Mouse (Mus musculus) spleen, postnatal 4 days (tissue): ENCODE measurements at regions not wholly inside any gene's neighbourhood (a gene's known extent, or its start where the extent isn't known, plus 50 kb on each side); places are given as distances from the start of the nearest gene placed in this dataset.

ENCODE experiments used
- DNase-seq, 2 experiments: peaks; one replicate each; pipeline ENCODE4 v3.0.0; 2022; ENCODE audit warnings: low spot score in 2 of 2

GRCm38 (mm10) chr4:152731988-152732387 lies 254.3 kb upstream of the Kcnab2 start:
- no peak for DNase-seq

- DNase-seq: peak in 1 of 2 experiments; percentile 45
These were observed 253.5 kb upstream of the Kcnab2 start for GRCm38 (mm10) chr4:152731082-152731720.

- peak in 1 of 2 experiments; percentile 48 for DNase-seq
These were observed 251.8 kb upstream of the Kcnab2 start for GRCm38 (mm10) chr4:152729421-152729820.

GRCm38 (mm10) chr4:152725881-152726280 lies 248.2 kb upstream of the Kcnab2 start:
- no peak for DNase-seq

- DNase-seq: no peak
These were observed 247.8 kb upstream of the Kcnab2 start for GRCm38 (mm10) chr4:152725423-152725822.

GRCm38 (mm10) chr4:152724741-152725140 lies 247.1 kb upstream of the Kcnab2 start:
- DNase-seq: no peak

- DNase-seq: no peak
These were observed 246.4 kb upstream of the Kcnab2 start for GRCm38 (mm10) chr4:152724026-152724425.

GRCm38 (mm10) chr4:152720528-152720927 lies 242.9 kb upstream of the Kcnab2 start:
- no peak for DNase-seq

- DNase-seq: no peak
These were observed 241.9 kb upstream of the Kcnab2 start for GRCm38 (mm10) chr4:152719416-152720127.

- DNase-seq: no peak
These were observed 232.7 kb upstream of the Kcnab2 start for GRCm38 (mm10) chr4:152710339-152710738.

GRCm38 (mm10) chr4:152700217-152700616 lies 222.5 kb upstream of the Kcnab2 start:
- no peak for DNase-seq

- DNase-seq: no peak
These were observed 219.7 kb upstream of the Kcnab2 start for GRCm38 (mm10) chr4:152697247-152697960.

- no peak for DNase-seq
These were observed 214.1 kb upstream of the Kcnab2 start for GRCm38 (mm10) chr4:152691735-152692134.

GRCm38 (mm10) chr4:152691302-152691701 lies 213.6 kb upstream of the Kcnab2 start:
- DNase-seq: no peak

- no peak for DNase-seq
These were observed 213.1 kb upstream of the Kcnab2 start for GRCm38 (mm10) chr4:152690766-152691165.

- no peak for DNase-seq
These were observed 212.2 kb upstream of the Kcnab2 start for GRCm38 (mm10) chr4:152689831-152690230.

GRCm38 (mm10) chr4:152686509-152687081 lies 208.9 kb upstream of the Kcnab2 start:
- DNase-seq: no peak

GRCm38 (mm10) chr4:152674140-152674539 lies 196.5 kb upstream of the Kcnab2 start:
- DNase-seq: no peak

GRCm38 (mm10) chr4:152663482-152663881 lies 185.8 kb upstream of the Kcnab2 start:
- DNase-seq: no peak

GRCm38 (mm10) chr4:152663069-152663468 lies 185.4 kb upstream of the Kcnab2 start:
- DNase-seq: no peak

- no peak for DNase-seq
These were observed 184.8 kb upstream of the Kcnab2 start for GRCm38 (mm10) chr4:152662439-152662838.

- no peak for DNase-seq
These were observed 172.5 kb upstream of the Kcnab2 start for GRCm38 (mm10) chr4:152650198-152650597.
